Mouse (Mus musculus): Measurements from ENCODE around the gene Vmn2r49. TPM values are rescaled to one million over a fixed set of nuclear protein-coding genes. Genes with fewer than 3 reads are reported as not detected.
"Not testable (repeated sequence)": the region's sequence is repeated elsewhere in the genome, so short reads cannot be mapped to it uniquely, and the experiment has no call there.

The Vmn2r49 gene
- polyA plus RNA-seq (2016; fragmentation: Nextera tagmentation; extraction: Ambion mirVana), result not detected in 2 replicates

- not testable (repeated sequence) for H3K4me1 ChIP-seq; H3K4me2 ChIP-seq; H3K9me3 ChIP-seq; ATAC-seq (ENCODE audit: low FRiP score); H3K27me3 ChIP-seq; H3K9ac ChIP-seq; H3K4me3 ChIP-seq (replicated peaks); H3K27ac ChIP-seq; H3K36me3 ChIP-seq (replicated peaks)
- 67% methylated on average over 1 of the region's 2 CpGs for WGBS
Measured at GRCm38 (mm10) chr7:9992157-9992556, at the start of gene Vmn2r49. Gene Vmn2r49, minus strand, starts transcription at chr7:9992257.

GRCm38 (mm10) chr7:9953485-9953884, 38.6 kb downstream of the Vmn2r49 start, which contains the start of gene Vmn2r48:
Gene Vmn2r48, minus strand, starts transcription at chr7:9953585.
- not testable (repeated sequence) for H3K4me2 ChIP-seq; ATAC-seq (ENCODE audit: low FRiP score); H3K4me1 ChIP-seq; H3K36me3 ChIP-seq (replicated peaks); H3K9ac ChIP-seq; H3K4me3 ChIP-seq (replicated peaks); H3K9me3 ChIP-seq; H3K27ac ChIP-seq; H3K27me3 ChIP-seq
- 94% methylated on average over 2 of the region's 2 CpGs for WGBS

Other genes with a start within 250 kb of the Vmn2r49 start
- gene Vmn2r46, start 221.7 kb downstream of the Vmn2r49 start, polyA plus RNA-seq (2016; fragmentation: Nextera tagmentation; extraction: Ambion mirVana), result not detected in 2 replicates
- not detected in 2 replicates for gene Vmn2r47, start 150.9 kb downstream of the Vmn2r49 start, polyA plus RNA-seq (2016; fragmentation: Nextera tagmentation; extraction: Ambion mirVana)
- gene Vmn2r48, start 38.7 kb downstream of the Vmn2r49 start, polyA plus RNA-seq (2016; fragmentation: Nextera tagmentation; extraction: Ambion mirVana), result not detected in 2 replicates
- gene Vmn2r50, start 61.0 kb upstream of the Vmn2r49 start, polyA plus RNA-seq (2016; fragmentation: Nextera tagmentation; extraction: Ambion mirVana), result not detected in 2 replicates
- not detected in 2 replicates for gene Vmn2r51, start 113.5 kb upstream of the Vmn2r49 start, polyA plus RNA-seq (2016; fragmentation: Nextera tagmentation; extraction: Ambion mirVana)
- not detected in 2 replicates for gene Vmn2r52, start 184.3 kb upstream of the Vmn2r49 start, polyA plus RNA-seq (2016; fragmentation: Nextera tagmentation; extraction: Ambion mirVana)

Data from forebrain, embryonic 12.5 days (tissue).